In genomic region chr19:5122492-5122891, GRCm38 (mm10) we compare ENCODE assay signal across 21 mouse cellular contexts. TPM values are rescaled to one million over a fixed set of nuclear protein-coding genes. Genes with fewer than 3 reads are reported as not detected.
"Had no signal": no experiment of that assay in that cellular context is flagged by ENCODE, and none has a peak within 500 bp of the region (broad histone marks: within the 10 kb centered on the region; RNA-seq: fewer than 3 reads in every experiment).

No protein-coding gene starts in this region.

- H3K4me2 ChIP-seq: liver, embryonic 11.5 days; liver, embryonic 13.5 days; liver, embryonic 15.5 days; lung, embryonic 15.5 days; midbrain, embryonic 12.5 days; midbrain, embryonic 15.5 days; neural tube, embryonic 12.5 days; stomach, embryonic 15.5 days had no signal

- H3K9me3 ChIP-seq: liver, embryonic 13.5 days; liver, embryonic 15.5 days; lung, embryonic 15.5 days; megakaryocyte, embryonic 14.5 days; midbrain, embryonic 12.5 days; midbrain, embryonic 15.5 days; neural tube, embryonic 12.5 days; stomach, embryonic 15.5 days had no signal

- H3K9ac ChIP-seq: liver, embryonic 13.5 days; liver, embryonic 15.5 days; liver, postnatal 0 days; lung, embryonic 15.5 days; midbrain, embryonic 12.5 days; midbrain, embryonic 15.5 days; neural tube, embryonic 12.5 days; stomach, embryonic 15.5 days had no signal

- DNase-seq: liver; liver, embryonic 13.5 days; liver, postnatal 0 days; lung, adult 2 months; lung, postnatal 14 days; lung, postnatal 36 days; right cerebral cortex, postnatal 14 days; thymus, adult 18-20 months; thymus, postnatal 25 days; thymus, postnatal 4 days had no signal

- H3K36me3 ChIP-seq: liver, embryonic 13.5 days; liver, embryonic 15.5 days; lung, embryonic 15.5 days; midbrain, embryonic 12.5 days; midbrain, embryonic 15.5 days; neural tube, embryonic 12.5 days; stomach, embryonic 15.5 days had no signal

- H3K27me3 ChIP-seq: lung, embryonic 15.5 days; midbrain, embryonic 15.5 days; neural tube, embryonic 12.5 days; stomach, embryonic 15.5 days had no signal

- H3K4me3 ChIP-seq: liver, embryonic 13.5 days; liver, embryonic 15.5 days; lung, embryonic 15.5 days; megakaryocyte, embryonic 14.5 days; midbrain, embryonic 12.5 days; midbrain, embryonic 15.5 days; neural tube, embryonic 12.5 days; stomach, embryonic 15.5 days had no signal

- H3K27ac ChIP-seq: liver, embryonic 13.5 days; liver, embryonic 15.5 days; lung, embryonic 15.5 days; macrophage; midbrain, embryonic 12.5 days; midbrain, embryonic 15.5 days; neural tube, embryonic 12.5 days; stomach, embryonic 15.5 days; stomach, postnatal 0 days had no signal

- ATAC-seq: liver, postnatal 0 days; lung, postnatal 0 days; midbrain, embryonic 15.5 days had no signal

RNA-seq across cellular contexts. Expression of gene Cnih2, which starts 24.2 kb away (rescaled TPM):
- polyA plus RNA-seq: macrophage had no signal
